Mouse (Mus musculus) hindbrain, embryonic 16.5 days (tissue): ENCODE results near the gene Spata16. TPM values are rescaled to one million over a fixed set of nuclear protein-coding genes. Genes with fewer than 3 reads are reported as not detected.

ENCODE experiments used
- ATAC-seq: fragments of 200-750 bp; cut with Nextera tagmentation; 2 replicates; pipeline ENCODE4 v1.8.0; 2017; ENCODE audit warnings: moderate TSS enrichment, moderate library complexity
- H3K27ac ChIP-seq: fragments of 300-500 bp; sonication (generic); 2 replicates; pipeline ENCODE4 v1.5.1; 2014; ENCODE audit warnings: low read depth, mild to moderate bottlenecking, control low read depth, low read length, moderate library complexity
- H3K27me3 ChIP-seq: fragments of 300-500 bp; sonication (generic); replicated peaks from 2 replicates; pipeline ENCODE4 v1.6.1; 2014; ENCODE audit warnings: low read length; ENCODE audit not compliant: control insufficient read depth, insufficient read depth
- H3K36me3 ChIP-seq: fragments of 300-500 bp; sonication (generic); 2 replicates; pipeline ENCODE4 v1.6.1; 2014; ENCODE audit warnings: mild to moderate bottlenecking, low read length, moderate library complexity, mixed read lengths; ENCODE audit not compliant: control insufficient read depth, insufficient read depth
- H3K4me1 ChIP-seq: fragments of 300-500 bp; sonication (generic); 2 replicates; pipeline ENCODE4 v1.6.1; 2014; ENCODE audit warnings: low read depth, low read length; ENCODE audit not compliant: control insufficient read depth, insufficient read depth
- H3K4me2 ChIP-seq: fragments of 300-500 bp; sonication (generic); 2 replicates; pipeline ENCODE4 v1.6.1; 2014; ENCODE audit warnings: mild to moderate bottlenecking, low read length, control low read depth, moderate library complexity
- H3K4me3 ChIP-seq: fragments of 300-500 bp; sonication (generic); 2 replicates; pipeline ENCODE4 v1.5.1; 2014; ENCODE audit warnings: mild to moderate bottlenecking, low read length, control low read depth, moderate library complexity
- H3K9ac ChIP-seq: fragments of 300-500 bp; sonication (generic); 2 replicates; pipeline ENCODE4 v1.6.1; 2014; ENCODE audit warnings: low read depth, mild to moderate bottlenecking, control low read depth, low read length, moderate library complexity
- H3K9me3 ChIP-seq: fragments of 300-500 bp; sonication (generic); 2 replicates; pipeline ENCODE4 v1.6.1; 2014; ENCODE audit warnings: mild to moderate bottlenecking, low read length, moderate library complexity; ENCODE audit not compliant: control insufficient read depth
- WGBS: fragments of 180-500 bp; shearing (Covaris S2); extraction: QIAGEN DNeasy Blood & Tissue Kit; methylation state at CpG from one replicate; pipeline ENCODE4 v1.1.7; 2014; 5-methylcytosine and 5-hydroxymethylcytosine counted together
- microRNA-seq: library from miRNA; unstranded; fragments of <30 nt; microRNA quantifications from one replicate; pipeline ENCODE4, GENCODE M21; 2017
- polyA plus RNA-seq: library from polyadenylated mRNA; unstranded; fragments of >200 nt; fragmentation: Nextera tagmentation; extraction: Ambion mirVana; gene quantifications from 2 replicates; pipeline ENCODE4 v1.2.1, GENCODE M21; 2015

Gene Spata16
- polyA plus RNA-seq, 1 experiment from 2014 or later = not detected

GRCm38 (mm10) chr3:26980371-26980770 lies 343.0 kb downstream of the Spata16 start:
- H3K27ac ChIP-seq = no peak overlapping the region
- WGBS = 82% methylated on average over 3 of the region's 3 CpGs
- no peak overlapping the region for H3K4me3 ChIP-seq
- no peaks in the 10 kb centered on the region for H3K36me3 ChIP-seq
- no peak overlapping the region for H3K9ac ChIP-seq
- no peak for ATAC-seq
- H3K27me3 ChIP-seq = no peaks in the 10 kb centered on the region
- H3K4me1 ChIP-seq = no peaks in the 10 kb centered on the region
- no peaks in the 10 kb centered on the region for H3K9me3 ChIP-seq
- H3K4me2 ChIP-seq = no peak overlapping the region

GRCm38 (mm10) chr3:26981979-26982623 lies 344.7 kb downstream of the Spata16 start:
- H3K4me1 ChIP-seq = no peaks in the 10 kb centered on the region
- H3K27ac ChIP-seq = no peak overlapping the region
- no peaks in the 10 kb centered on the region for H3K36me3 ChIP-seq
- H3K9ac ChIP-seq = no peak overlapping the region
- 79% methylated on average over 6 of the region's 6 CpGs for WGBS
- no peaks in the 10 kb centered on the region for H3K9me3 ChIP-seq
- no peak overlapping the region for H3K4me2 ChIP-seq
- H3K4me3 ChIP-seq = no peak overlapping the region
- ATAC-seq = no peak
- no peaks in the 10 kb centered on the region for H3K27me3 ChIP-seq

- no peak overlapping the region for H3K27ac ChIP-seq
- no peaks in the 10 kb centered on the region for H3K4me1 ChIP-seq
- no peaks in the 10 kb centered on the region for H3K27me3 ChIP-seq
- no peaks in the 10 kb centered on the region for H3K36me3 ChIP-seq
- no peak overlapping the region for H3K9ac ChIP-seq
- ATAC-seq = no peak
- no peak overlapping the region for H3K4me2 ChIP-seq
- 87% methylated on average over 6 of the region's 6 CpGs for WGBS
- no peak overlapping the region for H3K4me3 ChIP-seq
- no peaks in the 10 kb centered on the region for H3K9me3 ChIP-seq
Observed at GRCm38 (mm10) chr3:26983749-26984148, 346.3 kb downstream of the Spata16 start.

GRCm38 (mm10) chr3:27006844-27007243 lies 369.4 kb downstream of the Spata16 start:
- Histone ChIP-seq H3K27ac (no peak overlapping the region), H3K4me2 (no peak overlapping the region), H3K36me3 (no peaks in the 10 kb centered on the region), H3K4me1 (no peaks in the 10 kb centered on the region), H3K9ac (no peak overlapping the region), H3K9me3 (peaks cover 4% of the 10 kb centered on the region; the same call in 1 of the 2 replicates), H3K4me3 (no peak overlapping the region), H3K27me3 (no peaks in the 10 kb centered on the region)
- ATAC-seq = no peak
- WGBS = 79% methylated on average over 1 of the region's 1 CpGs

GRCm38 (mm10) chr3:27027957-27028356 lies 390.5 kb downstream of the Spata16 start:
- no peaks in the 10 kb centered on the region for H3K4me1 ChIP-seq
- H3K4me2 ChIP-seq = no peak overlapping the region
- no peak overlapping the region for H3K9ac ChIP-seq
- H3K27ac ChIP-seq = no peak overlapping the region
- WGBS = 40% methylated on average over 3 of the region's 3 CpGs
- no peak overlapping the region for H3K4me3 ChIP-seq
- ATAC-seq = no peak
- H3K9me3 ChIP-seq = no peaks in the 10 kb centered on the region
- H3K36me3 ChIP-seq = no peaks in the 10 kb centered on the region
- no peaks in the 10 kb centered on the region for H3K27me3 ChIP-seq

- Histone ChIP-seq H3K9me3 (no peaks in the 10 kb centered on the region), H3K9ac (no peak overlapping the region), H3K4me3 (no peak overlapping the region), H3K4me1 (no peaks in the 10 kb centered on the region), H3K27me3 (no peaks in the 10 kb centered on the region), H3K27ac (no peak overlapping the region), H3K4me2 (no peak overlapping the region), H3K36me3 (no peaks in the 10 kb centered on the region)
- no peak for ATAC-seq
Observed at GRCm38 (mm10) chr3:27028526-27028925, 391.1 kb downstream of the Spata16 start.

- H3K27ac ChIP-seq = no peak overlapping the region
- H3K4me1 ChIP-seq = no peaks in the 10 kb centered on the region
- WGBS = 80% methylated on average over 8 of the region's 8 CpGs
- ATAC-seq = no peak
- no peak overlapping the region for H3K4me2 ChIP-seq
- no peaks in the 10 kb centered on the region for H3K27me3 ChIP-seq
- H3K9me3 ChIP-seq = no peaks in the 10 kb centered on the region
- H3K4me3 ChIP-seq = no peak overlapping the region
- no peak overlapping the region for H3K9ac ChIP-seq
- no peaks in the 10 kb centered on the region for H3K36me3 ChIP-seq
Observed at GRCm38 (mm10) chr3:27030067-27030857, 392.8 kb downstream of the Spata16 start.

Small RNAs within 50 kb of the gene (microRNA-seq; reads per million reads assigned to microRNA genes)
- gene Gm25773 = not detected
- not detected for gene Gm44464
